Mouse (Mus musculus) embryonic fibroblast, embryonic 13.5 days (primary cell): ENCODE data around the gene Rasa1. TPM values are rescaled to one million over a fixed set of nuclear protein-coding genes. Genes with fewer than 3 reads are reported as not detected.

Experiments
- H3K27ac ChIP-seq: 2 replicates; pipeline ENCODE4 v1.5.1; 2012; ENCODE audit warnings: low read length, control low read depth, inconsistent platforms; ENCODE audit not compliant: insufficient read depth
- H3K4me1 ChIP-seq: 2 replicates; pipeline ENCODE4 v1.6.1; 2011; ENCODE audit warnings: low read length; ENCODE audit not compliant: control insufficient read depth, insufficient read depth
- H3K4me3 ChIP-seq: 2 replicates; pipeline ENCODE4 v1.5.1; 2011; ENCODE audit warnings: mild to moderate bottlenecking, control low read depth, low read length; ENCODE audit not compliant: insufficient read depth
- CTCF ChIP-seq: IDR thresholded peaks from 2 replicates; pipeline ENCODE4 v1.5.1; 2011; ENCODE audit warnings: mild to moderate bottlenecking, control low read depth, low read length, moderate library complexity, borderline replicate concordance; ENCODE audit not compliant: insufficient read depth
- POLR2A ChIP-seq: IDR thresholded peaks from 2 replicates; pipeline ENCODE4 v1.6.1; 2011; ENCODE audit warnings: low read depth, mild to moderate bottlenecking, control low read depth, low read length, moderate library complexity
- polyA plus RNA-seq: library from polyadenylated mRNA; stranded (reverse); fragments of >200 nt; gene quantifications from 2 replicates; pipeline ENCODE4 v1.2.4, GENCODE M21; 2011; ENCODE audit warnings: low read depth; ENCODE audit not compliant: missing spikeins, insufficient read length

Gene Rasa1
- polyA plus RNA-seq, 1 experiment = 113 TPM

DNA sequence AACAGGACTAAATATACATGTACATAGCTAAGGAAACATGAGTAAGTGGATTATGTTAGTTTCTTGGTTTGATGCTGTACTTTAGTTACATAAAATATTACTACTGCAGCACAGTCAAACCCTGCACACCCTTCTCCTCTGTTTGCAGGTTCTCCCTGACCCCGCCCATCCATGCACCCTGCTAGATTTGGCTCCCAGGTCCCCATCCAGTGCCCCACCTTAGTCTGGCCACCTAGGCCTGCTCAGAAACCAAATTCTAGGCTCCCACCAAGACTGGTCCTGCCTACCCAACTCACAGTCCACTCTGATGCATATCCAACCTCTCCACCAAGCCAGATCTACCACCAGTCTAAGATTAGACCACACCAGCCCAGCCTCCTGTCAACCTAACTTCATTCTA is 14.4 kb downstream of the Rasa1 start:
- Histone ChIP-seq H3K27ac (no peak overlapping the region), H3K4me1 (no peaks in the 10 kb centered on the region), H3K4me3 (no peak overlapping the region)
- TF ChIP-seq CTCF (no peak), POLR2A (no peak)

DNA sequence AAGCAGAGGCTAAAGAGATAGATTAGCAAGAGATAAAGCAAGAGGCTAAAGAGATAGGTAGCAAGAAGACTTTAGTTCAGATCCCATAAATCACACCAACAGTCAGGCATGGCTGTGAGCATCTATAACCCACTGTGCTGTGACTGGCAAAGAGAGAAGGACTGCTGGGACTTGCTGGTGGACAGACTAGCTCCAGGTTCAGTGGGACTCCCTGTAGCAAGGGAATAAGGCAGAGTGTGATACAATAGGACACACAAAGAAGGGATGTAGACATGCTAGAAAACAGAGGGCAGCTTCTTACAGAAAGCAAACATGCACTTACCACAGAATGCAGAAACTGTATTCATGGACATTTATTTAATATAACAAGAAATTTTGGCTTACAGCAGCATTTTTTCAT is 15.1 kb downstream of the Rasa1 start:
- TF ChIP-seq POLR2A = no peak
- no peak for TF ChIP-seq CTCF
- Histone ChIP-seq H3K4me3 (no peak overlapping the region), H3K27ac (no peak overlapping the region), H3K4me1 (no peaks in the 10 kb centered on the region)

DNA sequence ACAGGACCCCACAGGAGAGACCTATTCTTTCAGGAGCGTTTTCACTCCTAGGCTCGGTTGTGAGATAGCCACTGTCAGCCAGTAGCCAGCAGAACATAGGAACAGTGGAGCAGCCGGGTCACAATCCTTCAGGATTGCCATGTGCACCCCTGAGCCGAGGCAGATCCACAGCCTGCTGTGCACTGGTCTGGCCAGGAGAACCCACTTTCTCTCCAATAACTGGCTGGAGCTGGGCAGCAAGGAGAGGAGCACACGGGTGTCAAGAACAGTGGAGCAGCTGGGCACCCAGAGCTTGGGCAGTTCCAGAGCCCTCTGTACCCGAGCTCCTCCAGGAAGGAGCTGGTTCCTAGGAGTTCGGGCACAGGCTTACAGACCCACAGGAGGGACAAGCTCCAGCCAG is 50.2 kb downstream of the Rasa1 start:
- H3K4me3 ChIP-seq = no peak overlapping the region
- TF ChIP-seq POLR2A (no peak), CTCF (no peak)
- no peaks in the 10 kb centered on the region for H3K4me1 ChIP-seq
- H3K27ac ChIP-seq = no peak overlapping the region

DNA sequence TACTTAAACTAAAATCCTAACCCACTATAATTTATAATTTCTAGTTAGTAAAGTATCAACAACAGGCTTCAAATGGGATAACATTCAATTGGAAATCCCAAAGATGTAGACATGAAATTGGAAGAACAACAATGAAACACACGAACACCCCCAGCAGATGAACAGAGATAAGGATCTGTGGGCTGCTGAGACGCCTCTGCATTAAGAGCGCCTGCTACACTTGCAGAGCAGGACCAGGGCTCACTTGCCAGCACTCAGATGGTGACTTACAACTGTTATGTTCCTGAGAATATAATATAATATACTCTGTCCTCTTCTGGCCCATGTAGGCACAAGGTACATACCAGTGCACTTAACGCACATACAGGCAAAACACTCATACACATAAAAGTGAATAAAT is 70.3 kb downstream of the Rasa1 start:
- Histone ChIP-seq H3K4me3 (no peak overlapping the region), H3K4me1 (no peaks in the 10 kb centered on the region), H3K27ac (no peak overlapping the region)
- TF ChIP-seq CTCF (no peak), POLR2A (no peak)

DNA sequence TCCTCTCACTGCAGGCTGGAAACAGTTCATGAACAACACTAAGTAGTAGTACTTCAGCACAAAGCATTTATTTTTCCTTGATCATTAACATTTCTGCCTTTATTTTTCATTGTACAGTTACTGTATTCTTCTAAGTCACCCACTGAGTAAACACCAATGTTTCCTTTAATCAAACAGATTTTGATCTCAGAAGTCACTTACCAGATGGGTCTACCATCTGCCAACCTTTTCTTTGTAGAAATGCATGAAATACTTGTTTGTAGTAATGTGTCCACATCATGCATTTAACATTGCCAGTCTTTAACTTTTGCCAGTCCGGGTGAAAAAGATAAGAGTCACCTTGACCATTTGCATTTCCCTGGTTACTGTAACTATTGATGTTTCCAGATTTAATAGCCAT is 78.6 kb downstream of the Rasa1 start:
- TF ChIP-seq POLR2A (no peak), CTCF (no peak)
- Histone ChIP-seq H3K4me1 (no peaks in the 10 kb centered on the region), H3K4me3 (no peak overlapping the region), H3K27ac (no peak overlapping the region)

DNA sequence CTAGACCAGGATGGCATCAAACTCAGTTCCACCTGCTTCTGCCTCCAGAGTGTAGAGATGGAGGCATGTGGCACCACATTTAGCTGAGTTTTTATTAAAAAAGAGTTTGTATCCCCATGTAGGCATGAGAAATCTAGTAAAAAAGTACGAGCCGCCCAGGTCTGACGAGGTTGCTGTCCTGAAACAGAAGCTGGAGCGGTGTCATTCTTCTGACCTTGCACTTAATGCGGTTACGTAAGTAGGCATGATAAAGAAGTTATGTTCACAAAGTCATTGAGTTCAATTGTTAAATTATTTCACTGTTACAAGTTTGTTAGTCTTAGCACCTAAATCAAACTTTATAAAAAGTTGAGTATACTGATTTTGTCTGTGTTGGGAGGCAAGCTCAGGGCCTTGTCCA is 80.3 kb downstream of the Rasa1 start:
- no peak for TF ChIP-seq CTCF
- no peak for TF ChIP-seq POLR2A
- no peaks in the 10 kb centered on the region for H3K4me1 ChIP-seq
- H3K27ac ChIP-seq = no peak overlapping the region
- no peak overlapping the region for H3K4me3 ChIP-seq

DNA sequence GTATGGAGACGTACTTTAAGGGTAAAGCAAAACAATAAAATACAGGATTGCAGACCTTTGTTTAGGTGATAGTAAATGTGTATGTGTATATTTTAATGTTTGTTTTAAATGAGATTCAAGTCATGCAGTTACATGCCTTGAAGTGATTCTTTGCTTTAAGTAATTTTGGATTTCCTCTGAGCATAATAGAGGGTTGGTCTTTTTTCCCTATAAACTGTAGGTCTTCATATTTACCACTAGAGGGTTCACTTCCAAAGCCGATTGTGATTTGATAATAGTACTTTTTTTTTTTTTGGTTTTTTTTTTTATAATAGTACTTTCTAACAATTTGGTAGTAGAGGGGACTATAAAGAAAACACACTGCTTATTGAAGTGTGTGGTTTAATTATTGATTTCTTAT is 81.4 kb downstream of the Rasa1 start:
- H3K27ac ChIP-seq = no peak overlapping the region
- H3K4me3 ChIP-seq = no peak overlapping the region
- no peak for TF ChIP-seq CTCF
- no peak for TF ChIP-seq POLR2A
- H3K4me1 ChIP-seq = no peaks in the 10 kb centered on the region

DNA sequence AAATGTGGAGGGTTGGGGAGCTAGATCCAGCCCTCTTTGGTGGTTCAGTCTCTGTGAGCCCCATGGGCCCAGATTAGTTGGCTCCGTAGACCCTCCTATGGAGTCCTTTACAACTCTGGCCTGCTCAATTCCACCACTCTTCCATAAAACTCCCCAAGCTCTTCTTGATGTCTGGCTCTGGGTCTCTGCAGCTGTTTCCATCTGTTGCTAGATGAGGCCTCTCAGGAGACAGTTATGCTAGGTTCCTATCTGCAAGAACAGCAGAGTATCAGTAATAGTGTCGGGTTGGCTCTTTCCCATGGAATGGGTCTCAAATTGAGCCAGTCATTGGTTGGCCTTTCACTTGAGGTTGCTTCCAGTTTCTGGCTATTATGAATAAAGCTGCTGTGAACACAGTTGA is 97.7 kb downstream of the Rasa1 start:
- Histone ChIP-seq H3K4me1 (no peaks in the 10 kb centered on the region), H3K27ac (no peak overlapping the region), H3K4me3 (no peak overlapping the region)
- TF ChIP-seq CTCF = no peak
- TF ChIP-seq POLR2A = no peak

DNA sequence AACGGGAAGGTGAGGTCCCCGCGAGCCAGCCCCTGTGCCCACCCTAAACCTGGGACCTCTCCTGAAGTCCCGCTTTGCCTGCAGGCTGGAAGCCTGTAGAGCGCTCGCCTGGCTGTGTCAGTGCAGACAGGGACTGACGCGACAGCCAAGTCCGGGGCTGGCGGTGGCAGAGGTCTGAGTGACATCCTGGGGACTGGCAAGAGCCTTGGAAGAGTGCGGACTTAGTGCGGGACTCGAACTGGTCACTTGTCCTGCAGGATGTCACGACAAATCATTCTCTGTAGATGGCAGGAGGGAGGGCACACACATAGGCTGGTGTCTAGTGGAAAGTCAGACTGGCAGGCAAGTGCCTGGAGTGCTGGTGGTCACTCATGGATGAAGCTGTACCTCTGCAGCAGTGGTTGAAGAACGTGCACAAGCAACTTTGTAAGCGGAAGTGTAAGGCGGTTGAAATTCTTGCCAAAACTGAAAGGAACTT is 99.2 kb downstream of the Rasa1 start:
- Histone ChIP-seq H3K27ac (no peak overlapping the region), H3K4me3 (peak overlapping the region; percentile 83), H3K4me1 (no peaks in the 10 kb centered on the region)
- TF ChIP-seq POLR2A = no peak
- TF ChIP-seq CTCF = no peak

DNA sequence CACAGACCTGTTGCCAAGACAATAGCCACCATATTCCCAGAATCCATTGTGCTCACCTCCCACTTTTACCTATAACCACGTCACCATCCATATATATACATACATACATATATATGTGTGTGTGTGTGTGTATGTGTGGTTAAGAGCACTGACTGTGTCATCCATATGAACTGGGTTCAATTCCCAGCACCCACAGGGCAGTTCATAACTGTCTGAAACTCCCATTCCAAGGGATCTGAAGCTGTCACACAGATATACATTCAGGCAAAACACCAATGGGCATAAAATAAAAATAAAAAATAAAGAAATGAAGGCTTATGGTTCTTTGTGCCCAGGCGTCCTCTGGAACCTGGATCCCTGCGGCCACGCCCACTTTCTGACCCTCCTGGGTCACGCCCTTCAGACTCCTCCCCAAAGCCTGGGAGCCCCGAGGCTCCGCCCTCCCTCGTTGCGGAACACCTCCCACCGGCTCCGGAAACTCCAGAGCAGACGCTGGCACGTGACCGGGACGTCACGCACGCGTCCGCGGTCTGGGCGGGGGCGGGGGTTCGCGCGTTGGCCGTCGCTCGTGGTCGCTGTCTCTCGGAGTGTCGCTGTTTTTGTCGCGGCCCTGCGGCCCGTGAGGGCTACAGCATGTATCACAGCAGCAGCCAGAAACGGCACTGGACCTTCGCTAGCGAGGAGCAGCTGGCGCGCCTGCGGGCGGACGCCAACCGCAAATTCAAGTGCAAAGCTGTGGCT is 99.9 kb downstream of the Rasa1 start, which contains the start of gene Ccnh:
Gene Ccnh (plus strand): TSS at position 506 of the 741 bp plus-strand sequence.
- H3K4me1 ChIP-seq = no peaks in the 10 kb centered on the region
- H3K27ac ChIP-seq = no peak within 1 kb of the TSS
- H3K4me3 ChIP-seq = peak within 1 kb of the TSS; percentile 83
- TF ChIP-seq CTCF = no peak
- peak; percentile 90 for TF ChIP-seq POLR2A

Other genes with a start within 250 kb of the Rasa1 start
- 71.0 and 92.4 TPM in 2 replicates for gene Ccnh, start 99.7 kb downstream of the Rasa1 start, polyA plus RNA-seq